Mouse (Mus musculus) frontal cortex, postnatal 36 days (tissue): ENCODE results near the gene Ino80e.
"Not testable (repeated sequence)": the region's sequence is repeated elsewhere in the genome, so short reads cannot be mapped to it uniquely, and the experiment has no call there.

Source experiments
- DNase-seq, 2 experiments: peaks; one replicate each; pipeline ENCODE4 v3.0.0; 2022; ENCODE audit warnings: low spot score in 2 of 2

The Ino80e gene

GRCm38 (mm10) chr7:126862147-126862784 lies at the start of gene Ino80e:
Gene Ino80e (minus strand): TSS chr7:126862377.
- peak; percentile 96 for DNase-seq

GRCm38 (mm10) chr7:126905590-126905989 lies 43.4 kb upstream of the Ino80e start:
- DNase-seq: no peak

- not testable (repeated sequence) for DNase-seq
Measured at GRCm38 (mm10) chr7:126899781-126900180, 37.6 kb upstream of the Ino80e start.

GRCm38 (mm10) chr7:126898102-126898990 lies 36.2 kb upstream of the Ino80e start:
- peak; percentile 95 to 96 for DNase-seq

DNA sequence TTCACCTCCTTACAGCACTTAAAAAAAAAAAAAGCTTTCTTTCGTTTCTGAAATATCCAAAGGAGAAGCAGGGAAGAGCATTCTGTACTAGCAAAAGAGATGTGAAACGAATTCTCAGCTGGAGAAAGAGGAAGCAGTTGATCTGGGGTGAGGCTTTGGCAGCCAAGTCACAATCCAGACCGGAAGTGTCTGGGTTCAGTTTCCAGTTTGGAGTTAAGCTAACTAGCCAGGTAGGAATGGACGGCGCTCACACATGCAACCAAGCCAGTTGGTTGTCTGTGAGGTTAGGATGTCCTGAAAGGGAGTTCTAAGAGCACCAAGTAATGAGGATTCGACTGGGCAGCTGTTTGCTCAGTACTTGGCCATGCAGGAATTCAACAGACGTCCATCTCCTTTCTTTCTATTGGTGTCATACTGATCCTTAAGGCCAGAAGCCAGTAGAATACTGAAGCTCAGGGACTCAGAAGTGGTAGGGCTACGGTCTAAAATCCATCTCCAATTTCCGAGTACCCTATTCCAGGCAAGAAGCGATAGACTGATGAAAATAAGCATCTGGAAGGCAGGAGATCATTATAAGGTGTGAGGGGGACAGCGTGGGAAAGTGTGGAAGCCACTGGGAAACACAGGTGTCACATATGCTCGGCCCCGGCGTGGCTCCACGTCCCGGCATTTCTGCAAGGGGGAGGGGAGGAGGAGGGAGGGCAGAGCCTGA lies 35.4 kb upstream of the Ino80e start:
- peak in 1 of 2 experiments; percentile 17 for DNase-seq

GRCm38 (mm10) chr7:126896912-126897311 lies 34.7 kb upstream of the Ino80e start:
- DNase-seq: no peak

DNA sequence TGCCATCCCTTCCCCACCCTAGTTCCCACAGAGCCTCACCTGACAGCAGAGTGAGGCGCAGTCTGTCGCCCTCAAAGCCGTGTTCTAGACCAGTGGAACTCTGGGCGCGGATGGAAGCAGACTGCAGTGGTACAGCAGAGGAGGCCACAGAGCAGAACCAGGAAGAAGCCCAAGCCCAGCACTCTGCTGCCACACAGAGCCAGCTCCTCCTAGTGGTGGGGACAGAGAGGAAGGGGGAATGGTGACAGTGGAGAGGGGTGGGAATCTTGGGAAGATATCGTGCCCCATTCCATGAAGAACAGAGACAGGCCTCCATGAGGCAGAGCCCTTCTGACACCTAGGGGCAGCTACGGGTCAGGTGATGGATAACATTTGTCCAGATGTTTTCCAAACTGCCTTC lies 26.7 kb upstream of the Ino80e start:
- no peak for DNase-seq

DNA sequence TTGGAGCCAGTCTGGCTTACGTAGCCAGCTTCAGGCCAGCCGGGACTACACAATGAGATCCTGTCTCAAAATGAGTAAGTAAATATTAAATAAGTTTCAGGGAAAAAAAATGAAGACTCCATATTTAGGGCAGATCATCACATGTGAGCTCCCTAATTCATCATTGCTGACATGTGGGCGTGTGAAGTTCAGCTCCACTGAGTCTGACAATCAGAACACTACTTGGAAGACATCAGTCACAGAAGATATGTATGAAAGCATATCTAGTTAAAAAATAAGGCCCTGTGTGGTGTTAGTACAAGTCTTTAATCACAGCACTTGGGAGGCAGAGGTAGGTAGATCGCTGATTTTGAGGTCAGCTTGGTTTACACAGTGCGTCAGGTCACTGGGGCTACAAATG lies 25.1 kb upstream of the Ino80e start:
- DNase-seq: no peak

GRCm38 (mm10) chr7:126884286-126885164 lies 22.3 kb upstream of the Ino80e start, which contains the start of gene Taok2:
Gene Taok2 (minus strand): TSS chr7:126884703.
- peak; percentile 98 to 99 for DNase-seq

GRCm38 (mm10) chr7:126883731-126884181 lies 21.6 kb upstream of the Ino80e start:
- no peak for DNase-seq

DNA sequence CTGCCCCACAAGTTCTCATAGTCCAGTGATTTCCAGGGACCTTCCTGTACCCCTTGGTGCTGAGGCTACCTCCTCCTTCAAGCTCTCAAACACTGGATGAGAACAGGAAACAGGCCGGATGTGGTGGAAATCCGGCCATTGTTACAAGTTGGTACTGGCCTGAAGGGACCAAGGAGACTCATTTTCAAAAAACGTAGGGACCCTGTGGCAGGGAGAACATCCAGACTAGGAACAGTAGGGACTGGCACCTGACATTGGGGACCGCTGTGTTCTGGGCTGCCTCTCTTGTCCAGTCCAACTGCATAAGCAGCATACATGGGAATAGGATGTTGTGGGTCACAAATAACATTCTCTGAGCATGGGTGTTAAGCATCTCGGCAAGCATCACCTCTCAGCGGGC lies 18.9 kb upstream of the Ino80e start:
- no peak for DNase-seq

GRCm38 (mm10) chr7:126877239-126877638 lies 15.1 kb upstream of the Ino80e start:
- DNase-seq: no peak

GRCm38 (mm10) chr7:126870520-126870891 lies 8.3 kb upstream of the Ino80e start:
- no peak for DNase-seq

- DNase-seq: no peak
Measured at GRCm38 (mm10) chr7:126869780-126870519, 7.8 kb upstream of the Ino80e start.

GRCm38 (mm10) chr7:126868003-126868402 lies 5.8 kb upstream of the Ino80e start:
- no peak for DNase-seq

DNA sequence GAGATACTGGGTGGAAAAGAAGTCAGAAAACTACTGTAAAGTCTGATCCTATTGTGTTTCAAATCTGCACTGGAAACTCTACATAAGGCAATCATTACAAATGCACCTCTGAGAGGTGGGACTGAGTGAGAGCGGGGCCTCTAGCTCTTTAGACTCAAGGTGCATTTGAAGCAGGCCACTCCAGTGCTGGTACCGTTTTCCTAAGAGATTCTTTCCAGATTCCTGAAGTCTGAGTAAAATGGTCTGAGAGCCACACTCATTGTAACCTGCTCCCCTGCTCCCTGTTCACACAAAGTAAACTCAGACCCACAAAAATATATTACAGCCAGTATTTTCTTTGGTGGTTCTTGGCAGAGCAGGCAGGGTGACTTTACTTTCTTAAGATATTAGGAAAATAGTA lies 5.4 kb upstream of the Ino80e start:
- DNase-seq: no peak

- no peak for DNase-seq
Measured at GRCm38 (mm10) chr7:126863791-126864190, 1.6 kb upstream of the Ino80e start.

- DNase-seq: peak; percentile 96
Measured at GRCm38 (mm10) chr7:126861429-126862130, 597 bp downstream of the Ino80e start, which contains the start of gene Hirip3. Gene Hirip3 (plus strand): TSS chr7:126861972.

- no peak for DNase-seq
Measured at GRCm38 (mm10) chr7:126860987-126861386, 1.2 kb downstream of the Ino80e start.
